Mouse (Mus musculus): ENCODE measurements at regions not wholly inside any gene's neighbourhood (a gene's known extent, or its start where the extent isn't known, plus 50 kb on each side); places are given as distances from the start of the nearest gene placed in this dataset.

DNA sequence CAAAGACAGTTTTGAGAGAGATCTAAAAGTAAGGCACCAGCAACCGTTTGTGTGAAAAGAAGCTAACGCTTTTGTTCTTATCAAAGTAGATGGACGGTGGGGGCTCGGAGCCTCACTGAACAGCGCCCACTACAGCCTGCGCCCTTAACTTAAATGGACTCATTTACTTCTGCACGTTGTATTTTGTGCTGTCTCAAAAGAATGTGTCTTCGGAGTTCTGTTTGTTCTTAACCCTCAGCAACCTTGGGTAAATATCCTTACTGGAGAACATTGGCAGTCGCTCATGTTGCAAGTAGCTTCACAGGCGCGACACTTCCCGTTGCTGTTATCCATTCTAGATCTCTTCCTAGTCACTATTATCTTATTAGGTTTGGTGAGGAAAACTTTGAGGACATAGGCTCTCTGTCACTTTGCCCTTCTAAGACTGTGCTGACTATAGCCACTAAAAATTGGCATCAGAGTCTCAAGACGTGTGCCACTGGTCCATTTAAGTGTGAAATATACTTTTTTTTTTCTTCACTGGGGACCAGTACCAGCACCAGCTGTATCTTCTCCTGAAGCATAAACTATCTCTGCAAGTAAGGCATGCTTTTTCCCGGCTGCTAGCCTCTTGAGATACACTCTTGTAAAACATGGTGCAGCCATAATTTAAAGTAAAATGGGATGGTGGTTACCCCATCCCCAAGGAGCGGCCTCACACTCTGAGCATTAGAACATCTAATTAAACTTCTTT, 507.0 kb upstream of the Kif2a start:
- H3K4me1 ChIP-seq (replicated peaks): peaks cover 8% of the 10 kb centered on the region

GRCm38 (mm10) chr13:107522942-107523341, 501.0 kb upstream of the Kif2a start:
- Histone ChIP-seq H3K4me2 (no peak overlapping the region), H3K27ac (replicated peaks) (no peak overlapping the region)
- WGBS: 92% methylated on average over 3 of the region's 3 CpGs

More for the DNA sequence above, 507.0 kb upstream of the Kif2a start:
- H3K36me3 ChIP-seq: no peaks in the 10 kb centered on the region
- ATAC-seq (ENCODE audit: low read depth): no peak
- no peak overlapping the region for H3K27ac ChIP-seq (replicated peaks)
- no peak overlapping the region for H3K4me3 ChIP-seq
- H3K9ac ChIP-seq: no peak overlapping the region
- WGBS: 75% methylated on average over 15 of the region's 15 CpGs
- H3K4me2 ChIP-seq: no peak overlapping the region
- H3K27me3 ChIP-seq: no peaks in the 10 kb centered on the region
- no peaks in the 10 kb centered on the region for H3K9me3 ChIP-seq

GRCm38 (mm10) chr13:107514236-107514635, 492.3 kb upstream of the Kif2a start:
- Histone ChIP-seq H3K9ac (no peak overlapping the region), H3K27ac (replicated peaks) (no peak overlapping the region), H3K4me1 (replicated peaks) (no peaks in the 10 kb centered on the region), H3K36me3 (no peaks in the 10 kb centered on the region), H3K4me3 (no peak overlapping the region), H3K9me3 (no peaks in the 10 kb centered on the region), H3K4me2 (no peak overlapping the region), H3K27me3 (no peaks in the 10 kb centered on the region)
- 89% methylated on average over 3 of the region's 3 CpGs for WGBS
- ATAC-seq (ENCODE audit: low read depth): no peak

More at GRCm38 (mm10) chr13:107522942-107523341, 501.0 kb upstream of the Kif2a start:
- Histone ChIP-seq H3K27me3 (no peaks in the 10 kb centered on the region), H3K9me3 (no peaks in the 10 kb centered on the region), H3K9ac (no peak overlapping the region), H3K4me3 (no peak overlapping the region), H3K4me1 (replicated peaks) (no peaks in the 10 kb centered on the region), H3K36me3 (no peaks in the 10 kb centered on the region)
- ATAC-seq (ENCODE audit: low read depth): no peak

DNA sequence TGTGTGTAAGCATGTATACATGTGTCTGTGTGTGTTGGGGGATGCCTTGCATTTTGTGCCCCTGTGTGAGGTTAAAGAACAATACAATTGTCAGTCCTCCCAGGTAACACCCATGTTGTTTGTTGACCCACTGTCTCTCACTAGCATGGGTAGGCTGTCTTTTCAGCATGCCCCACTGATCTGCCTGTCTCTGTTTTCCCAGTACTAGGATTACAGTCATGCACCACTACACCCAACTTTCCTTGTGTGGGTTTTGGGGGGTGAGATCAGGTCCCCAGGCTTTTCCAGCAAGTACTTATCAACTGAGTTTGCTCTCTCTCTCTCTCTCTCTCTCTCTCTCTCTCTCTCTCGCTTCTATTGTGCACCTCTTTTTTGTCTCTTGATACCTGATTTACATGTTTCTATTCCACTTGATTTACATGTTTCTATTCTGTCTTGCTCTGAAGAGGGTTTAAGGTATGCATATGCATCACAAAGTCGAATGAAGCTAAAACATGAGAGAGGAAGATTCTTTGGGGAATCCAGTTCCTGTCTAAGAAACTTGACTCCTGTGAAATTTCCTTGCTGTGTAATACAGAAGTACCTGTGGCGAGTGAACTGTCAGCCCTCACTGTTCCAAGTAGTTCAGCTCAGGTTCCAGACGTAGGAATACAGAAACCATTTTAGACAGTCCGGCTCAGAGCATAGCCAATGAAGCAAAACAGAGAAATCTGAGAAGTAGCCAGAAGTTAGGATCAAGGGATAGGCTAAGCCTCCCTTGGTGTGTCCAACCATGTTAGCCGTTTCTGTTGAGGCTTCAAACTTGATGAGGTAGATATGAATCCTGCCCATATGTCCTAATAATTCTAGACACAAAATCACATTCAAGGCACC, 491.6 kb upstream of the Kif2a start:
- WGBS: 77% methylated on average over 6 of the region's 6 CpGs
- ATAC-seq (ENCODE audit: low read depth): no peak
- Histone ChIP-seq H3K4me2 (no peak overlapping the region), H3K27ac (replicated peaks) (no peak overlapping the region), H3K9ac (no peak overlapping the region), H3K9me3 (no peaks in the 10 kb centered on the region), H3K4me3 (no peak overlapping the region), H3K36me3 (no peaks in the 10 kb centered on the region), H3K4me1 (replicated peaks) (no peaks in the 10 kb centered on the region), H3K27me3 (no peaks in the 10 kb centered on the region)

GRCm38 (mm10) chr13:107507336-107507735, 485.4 kb upstream of the Kif2a start:
- H3K9me3 ChIP-seq: no peaks in the 10 kb centered on the region
- no peak overlapping the region for H3K4me2 ChIP-seq
- H3K4me1 ChIP-seq (replicated peaks): peaks cover 23% of the 10 kb centered on the region
- 34% methylated on average over 3 of the region's 3 CpGs for WGBS
- H3K9ac ChIP-seq: no peak overlapping the region
- H3K36me3 ChIP-seq: no peaks in the 10 kb centered on the region
- H3K27ac ChIP-seq (replicated peaks): 0 out of 2 replicates have a peak overlapping the region, but pooled peaks have one; percentile 30
- no peaks in the 10 kb centered on the region for H3K27me3 ChIP-seq
- H3K4me3 ChIP-seq: no peak overlapping the region
- ATAC-seq (ENCODE audit: low read depth): peak; percentile 42; the same call in 1 of the 2 replicates

DNA sequence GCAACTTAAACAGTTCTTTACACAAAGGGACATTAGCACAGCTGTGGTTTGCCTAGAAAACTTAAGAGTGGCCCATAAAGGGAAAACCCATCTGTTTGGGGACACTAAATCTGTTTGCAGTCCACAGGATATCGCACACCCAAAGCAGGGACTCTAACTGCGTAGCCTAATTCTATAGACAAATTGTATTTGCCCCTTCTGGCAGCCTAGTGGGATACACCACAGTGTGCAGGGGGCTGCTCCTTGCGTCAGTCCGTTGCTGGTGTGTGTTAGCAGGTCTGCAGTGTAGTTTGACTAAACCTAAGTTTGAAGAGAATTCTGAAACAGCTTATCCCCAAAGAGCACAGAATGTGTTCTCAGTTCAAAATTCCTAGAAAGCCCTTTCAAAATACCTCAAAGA, 484.9 kb upstream of the Kif2a start:
- no peaks in the 10 kb centered on the region for H3K27me3 ChIP-seq
- 50% methylated on average over 4 of the region's 4 CpGs for WGBS
- H3K4me3 ChIP-seq: no peak overlapping the region
- H3K9me3 ChIP-seq: no peaks in the 10 kb centered on the region
- H3K4me1 ChIP-seq (replicated peaks): peaks cover 28% of the 10 kb centered on the region
- 0 out of 2 replicates have a peak overlapping the region, but pooled peaks have one; percentile 30 for H3K27ac ChIP-seq (replicated peaks)
- no peak overlapping the region for H3K9ac ChIP-seq
- H3K4me2 ChIP-seq: no peak overlapping the region
- ATAC-seq (ENCODE audit: low read depth): peak; percentile 68; the same call in 1 of the 2 replicates
- no peaks in the 10 kb centered on the region for H3K36me3 ChIP-seq

GRCm38 (mm10) chr13:107505318-107505717, 483.4 kb upstream of the Kif2a start:
- no peaks in the 10 kb centered on the region for H3K27me3 ChIP-seq
- no peak overlapping the region for H3K27ac ChIP-seq (replicated peaks)
- no peak for ATAC-seq (ENCODE audit: low read depth)
- H3K36me3 ChIP-seq: no peaks in the 10 kb centered on the region
- no peak overlapping the region for H3K9ac ChIP-seq
- no peak overlapping the region for H3K4me3 ChIP-seq
- no peaks in the 10 kb centered on the region for H3K9me3 ChIP-seq
- peaks cover 43% of the 10 kb centered on the region for H3K4me1 ChIP-seq (replicated peaks)
- no peak overlapping the region for H3K4me2 ChIP-seq

GRCm38 (mm10) chr13:107502261-107502660, 480.3 kb upstream of the Kif2a start:
- H3K36me3 ChIP-seq: no peaks in the 10 kb centered on the region
- peak overlapping the region; percentile 68 for H3K27ac ChIP-seq (replicated peaks)
- H3K9ac ChIP-seq: no peak overlapping the region
- H3K4me3 ChIP-seq: no peak overlapping the region
- no peak for ATAC-seq (ENCODE audit: low read depth)
- H3K9me3 ChIP-seq: no peaks in the 10 kb centered on the region
- no peaks in the 10 kb centered on the region for H3K27me3 ChIP-seq
- 25% methylated on average over 7 of the region's 7 CpGs for WGBS
- H3K4me2 ChIP-seq: no peak overlapping the region
- peaks cover 37% of the 10 kb centered on the region for H3K4me1 ChIP-seq (replicated peaks)

GRCm38 (mm10) chr13:107500776-107501489, 479.0 kb upstream of the Kif2a start:
- Histone ChIP-seq H3K27me3 (no peaks in the 10 kb centered on the region), H3K4me2 (no peak overlapping the region), H3K9me3 (no peaks in the 10 kb centered on the region), H3K27ac (replicated peaks) (peak overlapping the region; percentile 46), H3K4me3 (no peak overlapping the region), H3K9ac (no peak overlapping the region), H3K36me3 (no peaks in the 10 kb centered on the region), H3K4me1 (replicated peaks) (peaks cover 33% of the 10 kb centered on the region)
- 59% methylated on average over 12 of the region's 12 CpGs for WGBS
- ATAC-seq (ENCODE audit: low read depth): no peak

DNA sequence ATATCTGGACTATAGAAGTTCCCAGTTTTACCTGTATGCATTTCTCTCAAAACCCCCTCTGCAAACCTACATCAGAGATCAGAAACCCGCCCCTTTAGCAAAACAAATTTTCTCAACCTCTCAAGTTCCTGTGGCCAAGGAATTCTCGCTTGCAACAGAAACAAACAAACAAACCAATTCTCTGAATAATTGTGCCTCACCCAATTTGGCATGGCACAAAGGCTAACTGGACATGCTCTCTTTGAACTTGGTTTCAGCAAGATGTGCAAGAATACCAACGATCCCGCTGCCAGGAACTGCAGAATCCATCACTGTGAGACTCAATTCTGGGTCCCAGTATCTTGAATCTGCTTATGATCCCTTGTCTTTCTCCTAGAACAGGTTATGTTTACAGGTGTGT, 477.4 kb upstream of the Kif2a start:
- H3K4me2 ChIP-seq: no peak overlapping the region
- no peaks in the 10 kb centered on the region for H3K9me3 ChIP-seq
- no peak overlapping the region for H3K4me3 ChIP-seq
- H3K4me1 ChIP-seq (replicated peaks): peaks cover 33% of the 10 kb centered on the region
- 87% methylated on average over 4 of the region's 4 CpGs for WGBS
- ATAC-seq (ENCODE audit: low read depth): no peak
- no peaks in the 10 kb centered on the region for H3K27me3 ChIP-seq
- H3K36me3 ChIP-seq: no peaks in the 10 kb centered on the region
- H3K27ac ChIP-seq (replicated peaks): no peak overlapping the region
- no peak overlapping the region for H3K9ac ChIP-seq

DNA sequence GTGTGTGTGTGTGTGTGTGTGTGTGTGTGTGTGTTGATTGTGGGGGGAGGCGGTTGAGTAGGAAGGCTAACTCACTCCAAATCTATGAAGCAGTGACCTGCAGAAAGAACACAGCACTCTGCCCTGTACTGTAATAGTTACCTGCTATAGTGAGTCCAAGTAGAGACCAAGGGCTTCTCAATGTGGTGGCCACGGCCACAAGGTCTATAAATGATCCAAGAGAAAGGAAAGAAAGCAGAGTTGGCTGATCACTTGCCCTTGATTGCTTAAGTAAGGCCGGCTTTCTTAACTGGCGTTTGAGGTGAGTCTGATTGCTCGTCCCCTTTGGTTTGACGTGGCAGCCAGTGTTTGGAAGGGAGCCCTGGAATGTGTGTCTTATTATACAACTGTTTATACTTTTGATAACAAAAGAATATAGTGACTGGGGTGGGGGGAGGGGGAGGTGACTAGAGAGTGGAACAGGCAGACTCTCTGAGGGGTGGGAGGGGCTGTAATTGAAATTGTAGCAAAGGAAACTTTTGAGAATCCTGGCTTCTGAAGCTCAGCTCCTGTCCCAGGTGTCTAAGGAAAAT, 473.3 kb upstream of the Kif2a start:
- Histone ChIP-seq H3K9me3 (no peaks in the 10 kb centered on the region), H3K4me2 (no peak overlapping the region), H3K4me1 (replicated peaks) (0 out of 2 replicates have a peak, but pooled peaks cover 7% of the 10 kb centered on the region), H3K4me3 (no peak overlapping the region), H3K27me3 (no peaks in the 10 kb centered on the region), H3K36me3 (no peaks in the 10 kb centered on the region), H3K27ac (replicated peaks) (no peak overlapping the region), H3K9ac (no peak overlapping the region)
- 54% methylated on average over 6 of the region's 6 CpGs for WGBS
- no peak for ATAC-seq (ENCODE audit: low read depth)
